Mouse (Mus musculus) spleen, embryonic (tissue): ENCODE data around the gene Ppm1l.

Experiments
- CTCF ChIA-PET: fragments of 350-600 bp; sonication (Branson Sonifier 250); formaldehyde crosslinking; loops from one replicate; lab custom pipeline; 2022; lab: Charles Lee

Ppm1l gene

DNA sequence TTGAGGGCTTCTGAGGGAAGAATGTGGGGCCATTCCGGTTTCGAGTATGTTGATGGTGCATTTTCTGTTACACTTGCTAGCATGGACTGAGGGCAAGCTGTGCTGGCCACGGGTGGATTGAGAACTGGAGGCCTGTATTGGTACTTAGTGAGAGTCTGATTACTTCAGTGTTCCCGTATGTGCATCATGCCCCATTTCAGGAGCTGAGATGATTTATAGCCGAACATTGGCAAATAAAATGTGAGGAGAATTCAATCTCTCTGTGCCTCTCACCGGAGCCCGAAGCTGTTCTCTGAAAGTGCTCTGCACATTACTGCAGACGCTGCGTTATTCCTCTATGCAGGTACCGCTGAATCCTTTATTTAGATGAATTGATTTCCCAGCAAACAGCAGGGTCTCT is 116.9 kb downstream of the Ppm1l start:
- CTCF ChIA-PET, result no interaction called here

DNA sequence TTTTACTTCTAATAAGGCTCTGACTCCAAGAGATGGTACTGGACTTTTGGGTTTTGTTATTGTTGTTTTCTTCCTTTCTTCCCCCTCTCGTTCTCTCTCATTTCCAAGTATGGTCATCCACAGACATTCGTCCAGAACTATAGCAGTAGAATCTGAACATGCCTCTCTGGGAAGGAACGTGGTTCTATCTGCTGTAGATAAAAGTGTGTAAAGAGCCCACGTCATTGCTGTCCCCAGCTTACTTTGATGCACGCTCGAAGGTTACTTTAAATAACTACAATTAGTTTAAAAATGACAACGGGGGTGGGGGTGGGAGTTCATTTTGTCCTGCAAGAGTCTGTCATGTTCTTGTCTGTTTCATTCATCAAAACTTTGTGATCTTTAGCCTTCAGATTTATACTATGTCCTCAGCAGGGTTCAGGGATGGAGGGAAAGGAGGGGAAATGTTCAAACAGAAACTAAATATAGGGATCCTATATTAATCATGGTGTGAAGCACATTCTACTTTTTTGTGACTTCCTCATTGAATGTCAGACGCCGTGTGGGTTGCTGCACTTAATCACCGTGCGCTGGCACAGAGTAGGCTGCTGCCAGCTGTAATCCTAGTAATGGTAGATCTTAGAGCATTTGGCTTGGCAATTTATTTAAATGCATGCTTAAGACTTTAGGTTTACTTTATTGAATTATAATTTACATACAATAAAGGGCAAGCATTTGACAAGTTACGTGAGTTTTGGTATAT is 122.3 kb downstream of the Ppm1l start:
- CTCF ChIA-PET, result interaction anchor here (0.6 kb wide), 1 partner anchor 69 kb away, joined by 3 read pairs; no protein-coding TSS in a partner anchor

DNA sequence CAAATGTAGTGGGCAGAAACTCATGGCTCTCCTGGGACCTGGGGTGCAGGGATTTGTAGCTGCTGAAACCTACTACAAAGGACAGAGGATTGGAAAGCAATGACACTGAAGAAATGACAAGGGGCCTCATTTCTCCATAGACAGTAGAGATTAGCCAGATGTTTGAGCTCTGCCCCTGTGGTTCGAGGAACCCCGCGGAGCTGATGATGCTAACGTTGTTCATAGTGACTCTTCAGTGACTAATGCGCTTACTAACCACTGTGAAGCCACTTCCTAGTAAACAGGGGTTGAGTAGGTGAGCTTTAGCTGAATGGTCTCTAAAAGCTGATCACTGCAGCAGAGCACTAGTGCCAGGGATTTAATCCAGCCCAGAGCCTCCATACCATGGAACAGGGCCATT is 124.1 kb downstream of the Ppm1l start:
- CTCF ChIA-PET, result no interaction called here

DNA sequence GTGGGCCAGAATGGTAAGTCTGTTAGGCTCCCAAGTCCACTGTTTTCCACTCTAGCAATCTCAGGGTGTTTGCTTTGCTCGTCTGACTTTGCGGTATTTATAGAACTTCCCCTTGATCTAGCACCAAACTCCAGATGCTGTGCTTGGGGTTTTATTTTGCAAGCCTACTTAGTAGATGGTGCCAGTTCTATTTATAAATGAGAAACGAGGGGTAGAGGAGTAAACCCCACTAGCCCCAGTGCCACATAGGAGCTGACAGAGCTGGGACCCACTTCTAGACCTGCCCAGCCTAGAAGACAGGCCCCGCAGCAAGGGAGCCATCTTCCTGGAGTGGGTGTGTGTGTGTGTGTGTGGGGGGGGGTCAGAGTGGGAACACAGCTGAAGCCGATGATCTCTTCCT is 130.3 kb downstream of the Ppm1l start:
- CTCF ChIA-PET, result no interaction called here

DNA sequence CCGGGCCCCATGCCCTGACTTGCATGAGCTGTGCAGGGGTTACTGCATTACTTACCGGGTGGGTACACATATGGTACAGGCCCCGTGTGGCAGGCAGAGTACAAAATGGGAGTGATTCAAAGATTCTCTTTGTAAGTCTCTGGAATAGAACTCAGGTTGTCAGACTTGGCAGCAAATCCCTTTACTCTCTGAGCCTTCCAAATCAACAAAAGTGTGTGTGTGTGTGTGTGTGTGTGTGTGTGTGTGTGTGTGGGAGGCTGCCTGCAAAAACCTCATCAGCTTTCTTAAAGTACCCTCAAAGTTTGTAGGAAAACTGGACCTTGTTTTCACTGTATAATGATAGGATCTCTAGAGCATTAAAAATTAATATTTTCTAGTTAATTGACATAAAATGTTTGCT is 132.4 kb downstream of the Ppm1l start:
- CTCF ChIA-PET, result no interaction called here

DNA sequence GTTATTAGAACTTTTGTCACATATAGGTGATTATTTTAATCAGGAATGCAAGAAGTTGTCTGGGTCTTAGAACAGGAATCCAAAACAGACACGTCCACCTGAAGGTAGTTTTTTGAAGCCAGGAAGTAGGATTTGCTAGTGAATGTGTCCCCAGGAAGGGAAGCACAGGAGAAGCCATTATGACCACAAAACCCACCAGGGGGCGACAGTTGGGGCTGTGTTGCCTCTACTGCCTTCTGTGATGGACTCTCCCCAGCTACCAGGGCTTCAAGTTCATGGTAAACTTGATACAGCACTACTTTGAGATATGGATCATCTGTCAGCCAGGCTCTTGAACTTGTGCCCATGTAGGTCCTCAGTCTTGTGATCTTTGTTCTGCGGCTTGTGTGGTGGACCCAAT is 137.7 kb downstream of the Ppm1l start:
- CTCF ChIA-PET, result no interaction called here

DNA sequence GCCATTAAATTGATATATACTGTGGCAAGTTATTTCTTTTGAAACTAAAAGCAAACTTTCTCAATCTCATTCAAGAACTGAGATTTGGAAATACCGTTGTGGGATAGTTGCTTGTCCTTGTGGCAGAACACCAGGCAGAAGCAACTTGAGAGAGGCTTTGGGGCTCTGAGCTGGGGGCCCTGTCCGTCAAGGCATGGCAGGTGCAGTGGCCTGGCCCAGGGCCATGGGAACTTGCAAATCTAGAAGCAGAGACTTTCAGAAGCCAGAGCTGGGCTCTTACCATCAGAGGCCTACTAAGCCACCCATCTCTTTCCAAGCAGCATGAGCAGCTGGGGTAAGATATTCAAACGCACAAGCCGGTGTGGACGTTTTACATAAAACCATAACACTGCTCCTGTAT is 139.4 kb downstream of the Ppm1l start:
- CTCF ChIA-PET, result no interaction called here

DNA sequence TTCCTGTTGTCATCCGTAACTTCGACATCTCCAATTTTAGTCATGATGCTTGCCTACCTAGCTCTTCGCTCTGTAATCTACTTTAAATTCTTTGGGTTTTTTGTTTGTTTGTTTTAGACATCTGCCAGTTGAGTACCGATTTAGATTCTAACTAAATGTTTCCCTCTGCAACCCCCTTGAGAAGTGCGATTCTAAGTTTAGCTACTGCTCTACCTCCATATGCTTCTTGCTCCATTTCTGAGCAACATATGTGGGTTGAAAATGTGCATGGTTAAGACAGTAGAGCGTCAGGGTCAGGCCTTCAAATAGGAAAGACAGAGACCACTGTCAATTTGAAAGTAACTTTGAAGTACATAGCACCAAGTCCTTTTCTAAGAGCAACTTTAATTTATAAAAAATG is 142.1 kb downstream of the Ppm1l start:
- CTCF ChIA-PET, result no interaction called here

DNA sequence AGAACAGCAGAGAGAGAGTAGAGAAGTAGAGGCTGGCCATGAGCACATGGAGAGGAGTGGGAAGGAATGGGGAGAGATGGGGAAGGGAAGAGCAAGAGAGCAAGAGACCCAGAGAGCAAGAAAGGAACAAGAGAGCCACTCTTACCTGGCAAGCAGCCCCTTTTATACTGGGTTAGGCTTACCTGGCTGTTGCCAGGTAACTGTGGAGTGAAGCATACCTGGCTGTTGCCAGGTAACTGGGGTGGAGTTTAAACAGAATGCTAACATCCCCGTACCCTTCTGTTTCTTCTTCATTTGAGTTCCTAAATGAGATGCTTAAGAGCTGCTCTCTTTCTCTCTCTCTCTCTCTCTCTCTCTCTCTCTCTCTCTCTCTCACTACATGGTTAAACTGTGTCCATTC is 145.3 kb downstream of the Ppm1l start:
- CTCF ChIA-PET, result no interaction called here

DNA sequence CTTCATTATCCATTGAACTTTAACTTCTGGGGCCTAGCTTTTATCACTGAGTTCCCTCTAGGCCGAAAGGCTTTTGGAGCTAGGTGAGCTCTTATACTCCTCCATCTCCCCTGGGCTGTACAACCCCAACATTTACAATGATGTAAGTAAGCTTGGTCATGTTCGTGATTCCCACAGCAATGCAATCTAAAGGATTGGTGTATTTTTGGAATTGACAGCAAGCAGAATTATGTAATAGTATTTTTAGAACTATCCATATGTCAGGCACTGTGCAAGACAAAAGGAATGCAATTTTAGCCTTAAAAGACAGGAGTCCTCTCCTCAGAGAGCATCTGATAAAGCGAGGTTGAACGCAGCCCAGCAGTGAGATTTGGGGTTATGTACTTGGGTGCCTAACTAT is 149.1 kb downstream of the Ppm1l start:
- CTCF ChIA-PET, result no interaction called here

DNA sequence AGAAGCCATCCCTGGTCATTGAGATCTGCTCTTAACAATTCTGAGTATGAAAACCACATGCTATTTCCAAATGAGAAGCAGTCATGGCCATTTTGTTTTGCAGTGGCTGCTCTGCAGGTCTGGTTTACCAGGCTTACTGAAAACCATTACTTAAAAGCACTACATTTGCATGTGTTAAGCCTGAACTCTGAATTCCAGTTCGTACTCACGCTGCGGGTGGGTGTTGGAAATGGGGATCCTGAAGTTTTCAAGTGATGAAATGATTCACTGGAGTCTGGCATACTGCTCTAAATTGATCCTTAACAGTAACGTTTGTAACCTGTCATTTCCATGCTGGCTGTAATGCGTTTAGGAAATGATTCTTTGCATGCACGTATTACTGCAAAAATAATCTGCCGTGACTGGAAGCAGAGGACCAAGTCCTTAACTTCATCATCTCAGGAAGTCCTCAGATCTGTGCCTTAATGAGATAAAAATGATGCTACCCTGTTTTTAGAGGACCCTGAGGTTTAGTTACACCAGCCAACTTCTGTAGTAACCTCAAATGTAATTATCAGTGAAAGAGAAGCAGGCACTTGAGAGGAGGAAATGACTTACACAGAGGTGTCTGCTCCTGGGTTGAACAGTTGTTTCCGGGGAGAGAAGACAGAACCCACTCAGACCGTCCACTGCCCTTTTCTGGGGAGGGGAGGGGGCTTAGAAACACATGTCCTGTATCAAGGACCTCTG is 151.8 kb downstream of the Ppm1l start:
- CTCF ChIA-PET, result no interaction called here

DNA sequence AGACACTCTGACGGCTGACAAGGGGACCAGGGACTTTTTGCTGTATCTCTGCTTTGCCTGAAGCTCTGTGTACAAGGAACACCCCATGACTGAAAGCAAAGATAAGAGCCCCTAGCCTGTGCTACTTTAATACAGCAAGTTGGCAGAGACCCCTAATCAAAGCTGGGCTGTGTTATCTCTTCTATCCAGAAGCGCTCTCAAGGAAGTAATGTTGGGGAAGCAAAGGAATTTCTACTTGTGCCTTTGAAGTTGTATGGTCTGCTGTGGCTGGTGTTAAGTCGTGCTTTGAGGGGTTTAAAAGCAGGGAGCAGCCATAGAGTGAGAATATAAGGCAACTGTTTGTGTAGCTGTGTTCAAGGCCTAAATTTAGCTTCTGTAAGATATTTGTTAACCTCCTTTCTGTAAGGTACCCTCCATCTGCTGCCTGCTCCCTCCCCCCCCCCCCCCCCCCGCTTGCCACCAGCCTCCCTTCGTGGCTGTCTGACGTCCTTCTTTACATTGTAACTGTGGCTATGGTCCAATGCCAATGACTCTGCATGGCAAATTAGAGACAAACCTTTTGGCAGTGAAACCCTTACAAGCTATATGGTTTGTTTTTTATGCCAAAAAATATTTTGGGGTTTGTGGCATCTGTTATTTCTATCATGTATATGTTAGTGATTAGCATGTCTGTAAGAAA is 152.9 kb downstream of the Ppm1l start:
- CTCF ChIA-PET, result interaction anchor here (0.6 kb wide), 1 partner anchor 13 kb away, joined by 12 read pairs; no protein-coding TSS in a partner anchor

DNA sequence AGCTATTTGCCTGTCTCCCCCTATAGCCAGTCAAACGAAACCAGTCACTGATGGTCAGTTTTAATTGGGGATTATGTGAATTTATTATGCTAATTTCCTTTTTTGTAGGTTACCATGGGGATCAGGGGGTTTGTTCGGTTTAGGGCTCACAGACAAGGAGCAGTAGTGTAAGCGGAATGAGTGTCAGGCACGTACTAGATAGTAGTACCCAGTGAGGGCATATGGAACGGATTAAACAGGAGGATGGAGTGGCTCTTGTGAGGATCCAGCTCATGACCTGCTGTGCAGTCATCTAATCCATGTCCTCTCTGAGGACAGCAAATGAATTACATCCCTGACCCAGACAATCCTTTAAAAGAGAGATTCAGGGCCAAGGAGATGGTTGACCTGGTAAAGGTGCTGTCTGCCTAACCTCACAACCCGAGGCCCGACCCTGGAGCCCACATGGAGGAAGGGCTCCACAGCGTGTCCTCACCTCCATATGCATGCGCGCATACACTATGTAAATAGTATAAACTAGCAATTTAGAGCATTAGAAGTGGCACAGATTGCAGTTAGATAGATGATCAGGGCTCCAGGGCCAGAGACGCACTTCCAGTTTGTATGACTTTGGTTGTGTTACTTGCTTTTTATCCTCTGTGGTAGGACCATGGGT is 153.6 kb downstream of the Ppm1l start:
- CTCF ChIA-PET, result no interaction called here

DNA sequence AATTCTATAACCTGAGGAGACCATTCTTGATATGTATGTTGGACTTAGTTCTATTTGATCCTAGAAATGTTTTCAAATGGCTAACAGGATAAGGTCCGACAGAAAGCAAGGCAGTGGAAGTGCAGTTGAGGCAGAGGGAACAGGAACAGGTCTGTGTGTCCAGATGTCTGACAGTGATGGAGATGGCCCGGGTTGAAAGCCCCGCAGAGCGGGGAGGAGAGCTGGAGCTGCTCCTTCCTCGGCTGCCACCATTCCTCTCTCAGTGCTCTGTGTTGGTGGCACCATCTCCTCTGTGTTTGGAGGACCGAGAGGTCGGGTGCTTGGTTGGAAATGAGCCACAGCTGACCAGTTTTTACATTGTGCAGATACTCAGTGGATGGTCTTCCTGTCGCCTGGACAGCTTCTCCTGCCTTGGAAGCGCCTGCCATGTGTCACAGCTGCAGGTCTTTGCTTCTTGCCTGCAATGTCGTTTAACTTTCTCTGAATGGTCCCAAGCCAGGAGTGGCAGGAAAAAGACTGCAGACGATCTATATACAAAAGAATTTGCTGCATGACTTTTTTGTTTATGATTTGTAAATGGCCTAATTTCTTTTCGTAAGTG is 159.3 kb downstream of the Ppm1l start:
- CTCF ChIA-PET, result no interaction called here

DNA sequence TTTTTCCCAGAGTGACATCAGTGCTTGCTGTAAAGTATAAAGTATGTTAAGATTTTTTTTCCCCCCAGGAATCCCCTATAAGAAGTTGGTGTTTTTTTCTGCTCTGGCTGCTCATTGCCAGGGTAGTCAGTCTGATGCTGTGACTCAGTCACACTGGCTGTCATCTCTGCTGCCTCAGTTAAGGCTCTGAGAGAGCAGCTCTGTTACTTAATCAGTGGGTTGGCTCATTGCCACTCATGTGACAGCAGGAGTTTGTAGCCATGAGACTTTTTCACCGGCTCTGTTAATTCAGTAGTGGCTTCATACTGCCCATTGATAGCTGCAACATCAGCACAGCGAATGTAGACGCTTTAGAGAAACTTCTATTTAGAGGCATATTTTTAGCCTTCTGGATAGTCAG is 163.3 kb downstream of the Ppm1l start:
- CTCF ChIA-PET, result no interaction called here

DNA sequence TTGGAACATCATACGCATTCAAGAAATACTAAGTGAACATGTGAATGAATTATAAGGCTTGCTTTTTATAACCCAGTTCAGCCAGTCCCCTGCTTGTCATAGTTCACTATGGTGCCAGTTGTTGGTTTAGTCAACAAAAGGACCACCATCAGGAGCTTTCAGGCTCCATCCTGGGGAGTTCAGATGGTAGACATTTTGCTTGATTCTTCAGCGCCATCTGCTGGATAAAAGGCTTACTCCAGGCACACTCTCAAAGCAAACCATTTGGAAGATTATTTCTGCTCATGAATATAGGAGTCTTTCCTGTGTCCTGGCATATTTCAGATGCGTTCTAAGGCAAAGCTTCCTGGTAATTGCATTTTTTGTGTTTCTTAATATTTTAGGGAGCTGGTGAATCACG is 165.2 kb downstream of the Ppm1l start:
- CTCF ChIA-PET, result interaction anchor here (0.9 to 1.4 kb wide), 2 partner anchors 225 to 240 kb away, joined by 4 read pairs; no protein-coding TSS in a partner anchor

DNA sequence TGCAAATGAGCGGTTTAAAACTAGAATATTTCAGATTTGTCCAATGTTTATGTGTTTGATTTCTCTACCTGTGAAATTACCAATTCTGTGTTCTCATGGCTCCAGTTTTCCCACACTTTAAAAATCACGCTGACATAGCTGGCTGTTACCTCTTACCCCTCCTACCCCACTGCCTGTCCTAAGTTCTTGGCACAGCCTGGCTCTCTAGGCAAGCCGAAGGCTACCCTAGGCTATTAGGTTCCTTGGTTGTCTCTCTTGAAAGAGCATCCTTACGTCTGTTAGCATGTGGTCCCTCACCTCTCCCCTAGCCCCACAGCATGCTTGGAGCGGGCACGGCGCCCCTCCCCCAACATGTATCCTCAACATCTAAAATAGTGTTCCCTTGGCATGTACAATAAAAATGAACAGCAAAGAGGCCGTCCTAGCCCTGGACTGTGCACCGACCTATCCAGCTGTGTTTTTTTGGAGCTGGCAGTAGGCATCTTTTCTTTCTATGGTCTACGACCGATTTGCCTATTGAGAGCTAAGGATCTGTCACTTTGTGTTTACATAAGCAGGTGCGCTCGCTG is 167.4 kb downstream of the Ppm1l start:
- CTCF ChIA-PET, result no interaction called here

DNA sequence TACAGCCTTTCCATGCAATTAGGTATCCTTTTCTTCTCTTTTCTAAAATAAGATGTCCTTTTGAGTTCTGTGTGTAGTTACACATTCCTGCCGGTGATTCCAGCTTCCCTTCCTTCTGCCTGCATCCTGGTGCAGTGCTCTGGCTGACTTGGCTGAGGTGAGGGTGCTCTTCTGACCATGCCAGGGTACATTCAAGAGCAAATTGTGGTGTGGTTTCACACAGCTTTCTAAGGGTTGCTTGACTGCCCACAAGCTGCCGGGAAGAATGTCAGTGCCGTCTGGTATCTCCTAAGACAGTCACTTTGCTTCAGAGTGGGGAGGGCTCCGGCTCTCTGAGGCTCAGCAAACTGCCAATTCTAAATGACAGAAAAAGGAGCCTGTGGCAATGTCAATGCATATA is 167.9 kb downstream of the Ppm1l start:
- CTCF ChIA-PET, result no interaction called here

DNA sequence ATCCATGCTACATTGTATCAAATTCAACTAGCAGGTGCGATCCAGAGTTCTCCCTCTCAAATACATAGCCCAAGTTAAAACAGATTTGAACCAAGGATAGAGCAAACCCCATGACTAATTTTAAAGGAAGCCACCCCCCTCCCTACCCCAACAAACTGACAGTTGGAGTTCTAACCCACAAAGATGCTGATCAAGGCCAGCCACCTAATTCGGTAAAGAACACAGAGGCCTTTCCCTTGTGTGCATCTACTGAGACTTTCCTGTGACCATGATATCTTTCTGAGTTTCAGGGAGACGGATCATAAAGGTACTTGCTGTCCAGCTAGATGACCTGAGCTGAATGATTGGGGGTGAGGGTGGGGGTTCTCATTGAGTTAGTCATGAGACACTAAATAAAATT is 168.7 kb downstream of the Ppm1l start:
- CTCF ChIA-PET, result no interaction called here

DNA sequence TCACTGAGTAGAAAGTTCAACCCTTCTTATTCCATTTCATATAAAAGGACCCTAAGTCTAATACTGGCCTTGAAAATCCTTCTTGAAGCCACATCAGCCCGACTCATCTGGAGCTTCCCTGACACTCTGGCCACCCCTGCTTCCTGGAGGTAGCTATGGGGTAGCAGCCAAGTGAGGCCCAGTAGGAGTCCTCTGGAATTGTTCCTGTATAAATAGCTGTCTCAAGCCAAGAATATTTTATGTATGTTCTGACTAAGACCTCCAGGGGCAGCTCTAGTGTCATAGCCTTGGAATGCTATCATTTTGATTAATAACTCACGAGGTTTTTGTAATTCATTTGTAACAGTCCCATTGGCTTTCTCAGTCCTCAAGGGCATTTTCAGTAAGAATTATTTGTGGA is 169.1 kb downstream of the Ppm1l start:
- CTCF ChIA-PET, result no interaction called here

DNA sequence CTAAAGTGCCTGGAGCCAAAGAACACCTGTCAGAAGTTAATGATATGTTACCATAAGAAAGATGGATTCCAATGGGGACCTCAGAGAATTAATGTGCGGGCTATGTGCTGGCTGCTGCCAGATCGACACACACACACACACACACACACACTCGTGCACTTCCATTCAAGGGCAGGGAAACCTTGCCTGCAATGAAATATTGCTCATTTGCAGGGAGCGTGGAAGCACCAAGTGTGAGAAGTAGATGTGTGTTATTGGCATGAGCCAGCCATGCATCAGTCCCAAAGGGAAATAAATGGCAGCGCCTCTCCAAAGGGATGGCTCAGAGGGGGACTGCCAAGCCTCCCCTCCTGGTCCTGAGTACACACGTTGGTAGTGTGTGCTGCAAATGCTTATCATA is 170.8 kb downstream of the Ppm1l start:
- CTCF ChIA-PET, result no interaction called here
